Mouse (Mus musculus) intestine, embryonic 15.5 days (tissue): ENCODE measurements around the gene Ptpn13. TPM values are rescaled to one million over a fixed set of nuclear protein-coding genes. Genes with fewer than 3 reads are reported as not detected.

Experiments
- ATAC-seq: fragments of 200-750 bp; cut with Nextera tagmentation; 2 replicates; pipeline ENCODE4 v1.8.0; 2017; ENCODE audit warnings: moderate TSS enrichment, moderate library complexity
- H3K27ac ChIP-seq: fragments of 300-500 bp; sonication (generic); 2 replicates; pipeline ENCODE4 v1.5.1; 2015; ENCODE audit warnings: mild to moderate bottlenecking, inconsistent platforms
- H3K27me3 ChIP-seq: fragments of 300-500 bp; sonication (generic); replicated peaks from 2 replicates; pipeline ENCODE4 v1.6.1; 2015; ENCODE audit warnings: inconsistent platforms
- H3K36me3 ChIP-seq: fragments of 300-500 bp; sonication (generic); 2 replicates; pipeline ENCODE4 v1.6.1; 2015; ENCODE audit warnings: inconsistent platforms
- H3K4me1 ChIP-seq: fragments of 300-500 bp; sonication (generic); replicated peaks from 2 replicates; pipeline ENCODE4 v1.6.1; 2015; ENCODE audit warnings: inconsistent platforms
- H3K4me2 ChIP-seq: fragments of 300-500 bp; sonication (generic); replicated peaks from 2 replicates; pipeline ENCODE4 v1.6.1; 2015; ENCODE audit warnings: mild to moderate bottlenecking, inconsistent platforms
- H3K4me3 ChIP-seq: fragments of 300-500 bp; sonication (generic); replicated peaks from 2 replicates; pipeline ENCODE4 v1.5.1; 2015; ENCODE audit warnings: inconsistent platforms
- H3K9ac ChIP-seq: fragments of 300-500 bp; sonication (generic); 2 replicates; pipeline ENCODE4 v1.6.1; 2015; ENCODE audit warnings: inconsistent platforms
- H3K9me3 ChIP-seq: fragments of 300-500 bp; sonication (generic); 2 replicates; pipeline ENCODE4 v1.6.1; 2016; ENCODE audit warnings: inconsistent platforms
- WGBS: fragments of 180-500 bp; shearing (Covaris S2); methylation state at CpG from one replicate; pipeline ENCODE4 v1.1.7; 2015; 5-methylcytosine and 5-hydroxymethylcytosine counted together
- polyA plus RNA-seq: library from polyadenylated mRNA; unstranded; fragments of >200 nt; fragmentation: Nextera tagmentation; extraction: Ambion mirVana; gene quantifications from 2 replicates; pipeline ENCODE4 v1.2.1, GENCODE M21; 2015

The Ptpn13 gene
- polyA plus RNA-seq, 1 experiment from 2014 or later: 5.5 TPM

- WGBS: under 1% methylated on average over 64 of the region's 67 CpGs
- no peaks in the 10 kb centered on the region for H3K9me3 ChIP-seq
- peak; percentile 40 for ATAC-seq
- peak overlapping the region; percentile 95 for H3K4me2 ChIP-seq
- H3K9ac ChIP-seq: peak overlapping the region; percentile 73
- H3K36me3 ChIP-seq: no peaks in the 10 kb centered on the region
- peak overlapping the region; percentile 84 for H3K4me3 ChIP-seq
- H3K27me3 ChIP-seq: no peaks in the 10 kb centered on the region
- H3K27ac ChIP-seq: peak overlapping the region; percentile 73
- peaks cover 18% of the 10 kb centered on the region for H3K4me1 ChIP-seq
Observed at GRCm38 (mm10) chr5:103425363-103426031, 505 bp downstream of the Ptpn13 start.

DNA sequence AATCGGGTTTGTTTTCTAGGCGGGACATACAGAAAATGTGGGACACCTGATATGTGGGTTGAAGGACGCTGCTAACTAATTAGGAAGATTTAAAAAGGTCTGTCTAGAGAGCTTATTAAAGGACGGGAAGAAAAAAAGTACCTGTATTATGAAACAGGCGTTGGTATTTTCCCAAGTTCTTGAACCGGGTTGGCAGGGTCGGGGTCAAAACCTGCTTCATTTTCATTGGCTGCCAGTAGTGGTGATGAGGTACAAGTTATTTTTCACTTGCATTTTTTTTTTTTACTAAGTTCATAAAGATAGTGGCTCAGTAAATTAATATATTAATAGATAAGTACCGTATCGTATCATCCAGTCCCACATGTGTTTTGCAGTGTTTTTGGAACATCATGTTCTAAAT, 1.3 kb downstream of the Ptpn13 start:
- Histone ChIP-seq H3K9ac (peak overlapping the region; percentile 73; the same call in 1 of the 2 replicates), H3K4me2 (peak overlapping the region; percentile 95), H3K4me1 (peaks cover 18% of the 10 kb centered on the region), H3K4me3 (peak overlapping the region; percentile 84), H3K27me3 (no peaks in the 10 kb centered on the region), H3K9me3 (no peaks in the 10 kb centered on the region), H3K27ac (no peak overlapping the region), H3K36me3 (no peaks in the 10 kb centered on the region)
- no peak for ATAC-seq
- 12% methylated on average over 9 of the region's 9 CpGs for WGBS

GRCm38 (mm10) chr5:103430986-103431385, 6.0 kb downstream of the Ptpn13 start:
- Histone ChIP-seq H3K4me2 (no peak overlapping the region), H3K27me3 (no peaks in the 10 kb centered on the region), H3K4me1 (peaks cover 7% of the 10 kb centered on the region), H3K9me3 (no peaks in the 10 kb centered on the region), H3K27ac (no peak overlapping the region), H3K36me3 (no peaks in the 10 kb centered on the region), H3K4me3 (no peak overlapping the region), H3K9ac (no peak overlapping the region)
- 69% methylated on average over 3 of the region's 3 CpGs for WGBS
- ATAC-seq: no peak

- no peak for ATAC-seq
- H3K4me3 ChIP-seq: no peak overlapping the region
- no peak overlapping the region for H3K9ac ChIP-seq
- no peaks in the 10 kb centered on the region for H3K27me3 ChIP-seq
- H3K4me2 ChIP-seq: no peak overlapping the region
- 74% methylated on average over 3 of the region's 3 CpGs for WGBS
- H3K4me1 ChIP-seq: peaks cover 12% of the 10 kb centered on the region
- H3K27ac ChIP-seq: no peak overlapping the region
- no peaks in the 10 kb centered on the region for H3K36me3 ChIP-seq
- no peaks in the 10 kb centered on the region for H3K9me3 ChIP-seq
Observed at GRCm38 (mm10) chr5:103431479-103431878, 6.5 kb downstream of the Ptpn13 start.

GRCm38 (mm10) chr5:103436039-103436944, 11.3 kb downstream of the Ptpn13 start:
- H3K4me2 ChIP-seq: peak overlapping the region; percentile 64

GRCm38 (mm10) chr5:103437714-103438113, 12.7 kb downstream of the Ptpn13 start:
- Histone ChIP-seq H3K9me3 (no peaks in the 10 kb centered on the region), H3K4me2 (no peak overlapping the region), H3K27ac (no peak overlapping the region), H3K4me3 (no peak overlapping the region), H3K27me3 (no peaks in the 10 kb centered on the region), H3K4me1 (peaks cover 12% of the 10 kb centered on the region), H3K9ac (no peak overlapping the region), H3K36me3 (no peaks in the 10 kb centered on the region)
- 71% methylated on average over 3 of the region's 3 CpGs for WGBS
- ATAC-seq: no peak

More at GRCm38 (mm10) chr5:103436039-103436944, 11.3 kb downstream of the Ptpn13 start:
- peak; percentile 74 for ATAC-seq
- peak overlapping the region; percentile 68 for H3K27ac ChIP-seq
- peak overlapping the region; percentile 24; the same call in 1 of the 2 replicates for H3K4me3 ChIP-seq
- no peaks in the 10 kb centered on the region for H3K9me3 ChIP-seq
- 13% methylated on average over 19 of the region's 19 CpGs for WGBS
- H3K9ac ChIP-seq: peak overlapping the region; percentile 22; the same call in 1 of the 2 replicates
- peaks cover 9% of the 10 kb centered on the region for H3K4me1 ChIP-seq
- no peaks in the 10 kb centered on the region for H3K36me3 ChIP-seq
- no peaks in the 10 kb centered on the region for H3K27me3 ChIP-seq

- no peak overlapping the region for H3K9ac ChIP-seq
- no peaks in the 10 kb centered on the region for H3K36me3 ChIP-seq
- H3K4me3 ChIP-seq: no peak overlapping the region
- no peak overlapping the region for H3K27ac ChIP-seq
- H3K4me2 ChIP-seq: no peak overlapping the region
- WGBS: 80% methylated on average over 11 of the region's 11 CpGs
- H3K4me1 ChIP-seq: peaks cover 12% of the 10 kb centered on the region
- no peak for ATAC-seq
- no peaks in the 10 kb centered on the region for H3K9me3 ChIP-seq
- H3K27me3 ChIP-seq: no peaks in the 10 kb centered on the region
Observed at GRCm38 (mm10) chr5:103439171-103439570, 14.2 kb downstream of the Ptpn13 start.

GRCm38 (mm10) chr5:103440418-103441276, 15.7 kb downstream of the Ptpn13 start:
- WGBS: 92% methylated on average over 11 of the region's 11 CpGs
- H3K27ac ChIP-seq: no peak overlapping the region
- ATAC-seq: no peak
- H3K4me1 ChIP-seq: peaks cover 12% of the 10 kb centered on the region
- no peaks in the 10 kb centered on the region for H3K27me3 ChIP-seq
- H3K36me3 ChIP-seq: no peaks in the 10 kb centered on the region
- no peak overlapping the region for H3K4me3 ChIP-seq
- no peaks in the 10 kb centered on the region for H3K9me3 ChIP-seq
- no peak overlapping the region for H3K4me2 ChIP-seq
- H3K9ac ChIP-seq: no peak overlapping the region

DNA sequence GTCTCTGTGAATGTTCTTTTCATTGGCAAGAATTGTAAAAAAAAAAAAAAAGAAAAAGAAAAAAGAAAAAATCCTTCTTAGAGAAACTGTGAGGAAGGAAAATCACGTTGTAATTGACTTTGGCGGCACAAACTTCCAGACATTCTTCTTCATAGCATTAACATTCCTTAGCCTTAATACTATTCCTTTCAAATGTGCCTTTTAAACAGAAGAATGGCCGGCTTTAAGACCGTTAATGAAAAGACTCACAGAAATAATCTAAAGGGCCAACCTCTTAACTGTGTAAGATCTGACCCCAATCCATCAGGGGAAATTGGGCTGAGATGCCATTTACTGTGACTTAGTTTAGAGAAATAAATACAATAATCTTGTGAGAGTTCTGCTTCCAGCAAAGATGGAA, 16.7 kb downstream of the Ptpn13 start:
- H3K4me1 ChIP-seq: peaks cover 3% of the 10 kb centered on the region; the same call in 1 of the 2 replicates
- no peaks in the 10 kb centered on the region for H3K36me3 ChIP-seq
- H3K27ac ChIP-seq: no peak overlapping the region
- H3K27me3 ChIP-seq: no peaks in the 10 kb centered on the region
- no peak overlapping the region for H3K4me2 ChIP-seq
- no peak overlapping the region for H3K4me3 ChIP-seq
- H3K9me3 ChIP-seq: no peaks in the 10 kb centered on the region
- 39% methylated on average over 4 of the region's 4 CpGs for WGBS
- H3K9ac ChIP-seq: no peak overlapping the region
- ATAC-seq: no peak

- Histone ChIP-seq H3K9ac (no peak overlapping the region), H3K4me1 (peaks cover 3% of the 10 kb centered on the region; the same call in 1 of the 2 replicates), H3K27me3 (no peaks in the 10 kb centered on the region), H3K4me3 (no peak overlapping the region), H3K4me2 (no peak overlapping the region), H3K36me3 (no peaks in the 10 kb centered on the region), H3K9me3 (no peaks in the 10 kb centered on the region), H3K27ac (no peak overlapping the region)
- no peak for ATAC-seq
- WGBS: 89% methylated on average over 4 of the region's 4 CpGs
Observed at GRCm38 (mm10) chr5:103442269-103442688, 17.3 kb downstream of the Ptpn13 start.

- H3K4me1 ChIP-seq: peaks cover 3% of the 10 kb centered on the region; the same call in 1 of the 2 replicates
- no peaks in the 10 kb centered on the region for H3K9me3 ChIP-seq
- H3K4me2 ChIP-seq: no peak overlapping the region
- no peak for ATAC-seq
- H3K9ac ChIP-seq: no peak overlapping the region
- WGBS: 73% methylated on average over 7 of the region's 7 CpGs
- no peaks in the 10 kb centered on the region for H3K27me3 ChIP-seq
- no peaks in the 10 kb centered on the region for H3K36me3 ChIP-seq
- no peak overlapping the region for H3K4me3 ChIP-seq
- H3K27ac ChIP-seq: no peak overlapping the region
Observed at GRCm38 (mm10) chr5:103442921-103443320, 17.9 kb downstream of the Ptpn13 start.

- H3K4me2 ChIP-seq: no peak overlapping the region
- H3K36me3 ChIP-seq: no peaks in the 10 kb centered on the region
- no peak overlapping the region for H3K27ac ChIP-seq
- H3K4me1 ChIP-seq: peaks cover 3% of the 10 kb centered on the region; the same call in 1 of the 2 replicates
- 84% methylated on average over 7 of the region's 7 CpGs for WGBS
- H3K27me3 ChIP-seq: no peaks in the 10 kb centered on the region
- no peak for ATAC-seq
- H3K9ac ChIP-seq: no peak overlapping the region
- H3K4me3 ChIP-seq: no peak overlapping the region
- no peaks in the 10 kb centered on the region for H3K9me3 ChIP-seq
Observed at GRCm38 (mm10) chr5:103445383-103445782, 20.4 kb downstream of the Ptpn13 start.
